In the genomic region with DNA sequence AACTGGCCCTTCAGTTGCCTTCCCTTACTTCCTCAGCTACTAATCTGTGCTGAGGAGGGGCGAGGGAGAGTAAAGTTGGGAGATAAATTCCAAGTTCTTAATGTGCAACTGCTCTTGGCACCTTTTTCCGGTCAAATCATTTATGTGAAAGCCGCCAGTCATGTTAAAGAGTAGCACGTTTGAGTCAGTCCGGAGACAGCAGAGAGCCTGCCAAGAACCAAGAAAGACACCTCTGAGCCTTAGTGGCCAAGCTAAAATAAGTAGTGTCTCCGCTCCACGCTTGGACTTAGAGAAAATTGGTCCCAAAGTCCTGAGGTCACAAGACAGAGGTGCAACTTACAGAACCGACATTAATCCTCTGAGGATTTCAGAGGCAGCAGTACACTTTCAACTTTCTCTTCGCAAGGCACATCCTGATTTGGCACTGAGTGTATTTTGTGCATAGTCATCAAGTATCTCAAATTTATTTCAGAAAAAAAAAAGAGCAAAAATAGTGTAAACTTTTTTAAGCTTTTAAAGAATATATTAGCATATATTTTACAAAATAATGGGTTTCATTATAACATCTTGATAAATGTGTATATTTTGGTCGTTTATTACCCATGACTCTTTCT, we compare ENCODE assay signal across 8 mouse cellular contexts. TPM values are rescaled to one million over a fixed set of nuclear protein-coding genes. Genes with fewer than 3 reads are reported as not detected.
A peak's percentile ranks its signal among the peaks of the same experiment; 100 is the strongest.
DNase-seq lines count a peak whose midpoint lies in the region; ATAC-seq and TF ChIP-seq lines count a peak whose summit lies in the region.

No protein-coding gene starts in this region.

- ATAC-seq in common myeloid progenitor, adult 5-6 weeks (replicated peaks; ENCODE audit: low read depth, poor library complexity, severe bottlenecking) = peak; percentile 18
- no peak for ATAC-seq in hindbrain, embryonic 15.5 days (ENCODE audit: low FRiP score, low read depth)

- H3K27ac ChIP-seq in kidney, adult 2 months (ENCODE audit: insufficient read depth, low read depth, low read length) = peak overlapping the region; percentile 54; the same call in 1 of the 2 replicates
- no peak overlapping the region for H3K27ac ChIP-seq in hindbrain, embryonic 15.5 days (replicated peaks)
- H3K27ac ChIP-seq in midbrain, embryonic 10.5 days (replicated peaks) = 0 out of 2 replicates have a peak overlapping the region, but pooled peaks have one; percentile 63

- H3K4me1 ChIP-seq in kidney, adult 2 months (ENCODE audit: control insufficient read depth, insufficient read depth, low read length) = no peaks in the 10 kb centered on the region; the same call in 1 of the 2 replicates
- peaks cover 15% of the 10 kb centered on the region for H3K4me1 ChIP-seq in hindbrain, embryonic 15.5 days (replicated peaks)
- H3K4me1 ChIP-seq in midbrain, embryonic 10.5 days = peaks cover 14% of the 10 kb centered on the region

- no peaks in the 10 kb centered on the region for H3K27me3 ChIP-seq in kidney, adult 2 months (replicated peaks; ENCODE audit: control insufficient read depth, insufficient read depth, low read length)
- H3K27me3 ChIP-seq in hindbrain, embryonic 15.5 days = peaks cover 8% of the 10 kb centered on the region; the same call in 1 of the 2 replicates
- H3K27me3 ChIP-seq in midbrain, embryonic 10.5 days (ENCODE audit: low read depth, poor library complexity, severe bottlenecking) = peaks cover 18% of the 10 kb centered on the region

- peak; percentile 53 for DNase-seq in kidney, adult 2 months
- DNase-seq in kidney, postnatal 14 days = no peak
- no peak for DNase-seq in midbrain, embryonic 10.5 days (ENCODE audit: low spot score)
- DNase-seq in layer of hippocampus, adult 18-20 months (ENCODE audit: low spot score in 2 of 2) = no peak
- no peak for DNase-seq in retina, postnatal 1 day
- no peak for DNase-seq in adipocyte (ENCODE audit: low spot score)

- H3K4me2 ChIP-seq in hindbrain, embryonic 15.5 days = peak overlapping the region; percentile 99

- TF ChIP-seq POLR2A in kidney, adult 2 months (IDR thresholded peaks at IDR 0.05; ENCODE audit: low read depth, low read length) = no peak

- H3K36me3 ChIP-seq in kidney, adult 2 months (ENCODE audit: control insufficient read depth, insufficient read depth, low read length) = no peaks in the 10 kb centered on the region
- no peaks in the 10 kb centered on the region for H3K36me3 ChIP-seq in hindbrain, embryonic 15.5 days
- no peaks in the 10 kb centered on the region for H3K36me3 ChIP-seq in midbrain, embryonic 10.5 days

- H3K9ac ChIP-seq in hindbrain, embryonic 15.5 days = peak overlapping the region; percentile 7; the same call in 1 of the 2 replicates

- peak overlapping the region; percentile 77 for H3K4me3 ChIP-seq in kidney, adult 2 months (ENCODE audit: insufficient read depth, low read depth, low read length)
- H3K4me3 ChIP-seq in hindbrain, embryonic 15.5 days = peak overlapping the region; percentile 83
- H3K4me3 ChIP-seq in midbrain, embryonic 10.5 days = peak overlapping the region; percentile 80

- TF ChIP-seq CTCF in kidney, adult 2 months (conservative IDR thresholded peaks at IDR 0.05; ENCODE audit: insufficient read depth, insufficient read length, low read depth, low read length) = no peak

- 9% methylated on average over 10 of the region's 10 CpGs for WGBS in kidney, adult 2 months
- 14% methylated on average over 10 of the region's 10 CpGs for WGBS in hindbrain, embryonic 15.5 days
- WGBS in midbrain, embryonic 10.5 days = 15% methylated on average over 10 of the region's 10 CpGs

- H3K9me3 ChIP-seq in hindbrain, embryonic 15.5 days = no peaks in the 10 kb centered on the region
- H3K9me3 ChIP-seq in midbrain, embryonic 10.5 days (replicated peaks) = no peaks in the 10 kb centered on the region

RNA-seq across cellular contexts. Expression of gene Vps13a, which starts 0.8 kb away (rescaled TPM):
- polyA plus RNA-seq in kidney, adult 2 months (2012; rRNA removed) = 3.5 and 4.2 TPM in 2 replicates
- total RNA-seq in common myeloid progenitor, adult 5-6 weeks (2017) = 101 and 109 TPM in 2 replicates
- 9.7 and 10.5 TPM in 2 replicates for polyA plus RNA-seq in hindbrain, embryonic 15.5 days (2015; fragmentation: Nextera tagmentation; extraction: Ambion mirVana)
- polyA plus RNA-seq in midbrain, embryonic 10.5 days (2016; fragmentation: Nextera tagmentation; extraction: Ambion mirVana) = 9.4 and 9.8 TPM in 2 replicates
- total RNA-seq in layer of hippocampus, adult 18-20 months (2021) = 10 to 100 TPM; 65.5 to 75.3 TPM
